Mouse (Mus musculus): Measurements from ENCODE around the gene Ppp1r1a. TPM values are rescaled to one million over a fixed set of nuclear protein-coding genes. Genes with fewer than 3 reads are reported as not detected.

Gene Ppp1r1a
- polyA plus RNA-seq, 1 experiment from 2014 or later, result 7.1 TPM

GRCm38 (mm10) chr15:103547983-103548382 is 10.2 kb upstream of the Ppp1r1a start:
- H3K27me3 ChIP-seq (ENCODE audit: control insufficient read depth, insufficient read depth, low read length), result no peaks in the 10 kb centered on the region
- no peak overlapping the region for H3K27ac ChIP-seq (replicated peaks)
- 85% methylated on average over 3 of the region's 3 CpGs for WGBS
- H3K9ac ChIP-seq (ENCODE audit: low read length), result no peak overlapping the region
- no peak for ATAC-seq (ENCODE audit: low FRiP score, low TSS enrichment)
- no peaks in the 10 kb centered on the region for H3K36me3 ChIP-seq (ENCODE audit: control insufficient read depth, insufficient read depth, low read length)
- H3K4me1 ChIP-seq (replicated peaks; ENCODE audit: control insufficient read depth, insufficient read depth), result no peaks in the 10 kb centered on the region
- no peak overlapping the region for H3K4me2 ChIP-seq (replicated peaks; ENCODE audit: low read depth)
- no peak overlapping the region for H3K4me3 ChIP-seq (ENCODE audit: low read depth, low read length)
- no peaks in the 10 kb centered on the region for H3K9me3 ChIP-seq (ENCODE audit: control insufficient read depth, low read length)
- DNase-seq (ENCODE audit: low spot score), result no peak
- TF ChIP-seq CTCF (IDR thresholded peaks at IDR 0.05; ENCODE audit: low read depth) (peak; percentile 45), EP300 (optimal IDR thresholded peaks at IDR 0.05) (no peak)

- Histone ChIP-seq H3K27me3 (ENCODE audit: control insufficient read depth, insufficient read depth, low read length) (no peaks in the 10 kb centered on the region), H3K4me3 (ENCODE audit: low read depth, low read length) (no peak overlapping the region), H3K27ac (replicated peaks) (no peak overlapping the region), H3K4me2 (replicated peaks; ENCODE audit: low read depth) (no peak overlapping the region), H3K4me1 (replicated peaks; ENCODE audit: control insufficient read depth, insufficient read depth) (no peaks in the 10 kb centered on the region; the same call in 1 of the 2 replicates), H3K9ac (ENCODE audit: low read length) (no peak overlapping the region), H3K9me3 (ENCODE audit: control insufficient read depth, low read length) (no peaks in the 10 kb centered on the region), H3K36me3 (ENCODE audit: control insufficient read depth, insufficient read depth, low read length) (no peaks in the 10 kb centered on the region)
- TF ChIP-seq CTCF (IDR thresholded peaks at IDR 0.05; ENCODE audit: low read depth), result no peak
- no peak for TF ChIP-seq EP300 (optimal IDR thresholded peaks at IDR 0.05)
- DNase-seq (ENCODE audit: low spot score) (no peak), ATAC-seq (ENCODE audit: low FRiP score, low TSS enrichment) (no peak)
Measured at GRCm38 (mm10) chr15:103542526-103542925, 4.7 kb upstream of the Ppp1r1a start.

- H3K27me3 ChIP-seq (ENCODE audit: control insufficient read depth, insufficient read depth, low read length), result no peaks in the 10 kb centered on the region
- no peaks in the 10 kb centered on the region; the same call in 1 of the 2 replicates for H3K4me1 ChIP-seq (replicated peaks; ENCODE audit: control insufficient read depth, insufficient read depth)
- H3K9me3 ChIP-seq (ENCODE audit: control insufficient read depth, low read length), result no peaks in the 10 kb centered on the region
- no peak overlapping the region for H3K27ac ChIP-seq (replicated peaks)
- DNase-seq (ENCODE audit: low spot score) (no peak), ATAC-seq (ENCODE audit: low FRiP score, low TSS enrichment) (no peak)
- WGBS, result 64% methylated on average over 1 of the region's 1 CpGs
- no peak for TF ChIP-seq CTCF (IDR thresholded peaks at IDR 0.05; ENCODE audit: low read depth)
- TF ChIP-seq EP300 (optimal IDR thresholded peaks at IDR 0.05), result no peak
- no peak overlapping the region for H3K4me3 ChIP-seq (ENCODE audit: low read depth, low read length)
- H3K36me3 ChIP-seq (ENCODE audit: control insufficient read depth, insufficient read depth, low read length), result no peaks in the 10 kb centered on the region
- H3K4me2 ChIP-seq (replicated peaks; ENCODE audit: low read depth), result no peak overlapping the region
- no peak overlapping the region for H3K9ac ChIP-seq (ENCODE audit: low read length)
Measured at GRCm38 (mm10) chr15:103540646-103541045, 2.8 kb upstream of the Ppp1r1a start.

- WGBS, result 52% methylated on average over 2 of the region's 2 CpGs
- no peak for ATAC-seq (ENCODE audit: low FRiP score, low TSS enrichment)
Measured at GRCm38 (mm10) chr15:103539259-103539658, 1.5 kb upstream of the Ppp1r1a start.

GRCm38 (mm10) chr15:103537011-103537821 is 587 bp downstream of the Ppp1r1a start:
- H3K27ac ChIP-seq (replicated peaks), result no peak overlapping the region

More at GRCm38 (mm10) chr15:103539259-103539658, 1.5 kb upstream of the Ppp1r1a start:
- TF ChIP-seq EP300 (optimal IDR thresholded peaks at IDR 0.05) (no peak), CTCF (IDR thresholded peaks at IDR 0.05; ENCODE audit: low read depth) (no peak)
- no peak overlapping the region for H3K4me3 ChIP-seq (ENCODE audit: low read depth, low read length)
- H3K9ac ChIP-seq (ENCODE audit: low read length), result no peak overlapping the region
- H3K4me2 ChIP-seq (replicated peaks; ENCODE audit: low read depth), result no peak overlapping the region
- H3K27me3 ChIP-seq (ENCODE audit: control insufficient read depth, insufficient read depth, low read length), result no peaks in the 10 kb centered on the region
- DNase-seq (ENCODE audit: low spot score), result no peak
- H3K4me1 ChIP-seq (replicated peaks; ENCODE audit: control insufficient read depth, insufficient read depth), result no peaks in the 10 kb centered on the region; the same call in 1 of the 2 replicates
- no peaks in the 10 kb centered on the region for H3K9me3 ChIP-seq (ENCODE audit: control insufficient read depth, low read length)
- no peaks in the 10 kb centered on the region for H3K36me3 ChIP-seq (ENCODE audit: control insufficient read depth, insufficient read depth, low read length)
- no peak overlapping the region for H3K27ac ChIP-seq (replicated peaks)

GRCm38 (mm10) chr15:103536456-103536855 is 1.3 kb downstream of the Ppp1r1a start:
- no peaks in the 10 kb centered on the region for H3K27me3 ChIP-seq (ENCODE audit: control insufficient read depth, insufficient read depth, low read length)
- no peak overlapping the region for H3K9ac ChIP-seq (ENCODE audit: low read length)
- no peak overlapping the region for H3K4me2 ChIP-seq (replicated peaks; ENCODE audit: low read depth)
- TF ChIP-seq EP300 (optimal IDR thresholded peaks at IDR 0.05) (no peak), CTCF (IDR thresholded peaks at IDR 0.05; ENCODE audit: low read depth) (no peak)
- no peak for ATAC-seq (ENCODE audit: low FRiP score, low TSS enrichment)
- no peaks in the 10 kb centered on the region for H3K9me3 ChIP-seq (ENCODE audit: control insufficient read depth, low read length)
- H3K4me3 ChIP-seq (ENCODE audit: low read depth, low read length), result no peak overlapping the region
- no peaks in the 10 kb centered on the region for H3K36me3 ChIP-seq (ENCODE audit: control insufficient read depth, insufficient read depth, low read length)
- no peak for DNase-seq (ENCODE audit: low spot score)
- H3K4me1 ChIP-seq (replicated peaks; ENCODE audit: control insufficient read depth, insufficient read depth), result no peaks in the 10 kb centered on the region; the same call in 1 of the 2 replicates
- no peak overlapping the region for H3K27ac ChIP-seq (replicated peaks)
- 23% methylated on average over 2 of the region's 2 CpGs for WGBS

More at GRCm38 (mm10) chr15:103537011-103537821, 587 bp downstream of the Ppp1r1a start:
- no peaks in the 10 kb centered on the region for H3K27me3 ChIP-seq (ENCODE audit: control insufficient read depth, insufficient read depth, low read length)
- no peak for DNase-seq (ENCODE audit: low spot score)
- no peaks in the 10 kb centered on the region; the same call in 1 of the 2 replicates for H3K4me1 ChIP-seq (replicated peaks; ENCODE audit: control insufficient read depth, insufficient read depth)
- peak overlapping the region; percentile 57 for H3K9ac ChIP-seq (ENCODE audit: low read length)
- ATAC-seq (ENCODE audit: low FRiP score, low TSS enrichment), result peak; percentile 12; the same call in 1 of the 2 replicates
- 4% methylated on average over 36 of the region's 37 CpGs for WGBS
- H3K36me3 ChIP-seq (ENCODE audit: control insufficient read depth, insufficient read depth, low read length), result no peaks in the 10 kb centered on the region
- TF ChIP-seq EP300 (optimal IDR thresholded peaks at IDR 0.05), result no peak
- no peak for TF ChIP-seq CTCF (IDR thresholded peaks at IDR 0.05; ENCODE audit: low read depth)
- no peaks in the 10 kb centered on the region for H3K9me3 ChIP-seq (ENCODE audit: control insufficient read depth, low read length)
- peak overlapping the region; percentile 90 for H3K4me2 ChIP-seq (replicated peaks; ENCODE audit: low read depth)
- H3K4me3 ChIP-seq (ENCODE audit: low read depth, low read length), result peak overlapping the region; percentile 55

Measured in stomach, postnatal 0 days (tissue).